Mouse (Mus musculus) layer of hippocampus, adult 9-11 months (tissue): Measurements from ENCODE around the gene Rin3.
A peak's percentile ranks its signal among the peaks of the same experiment; 100 is the strongest.

Experiments used
- DNase-seq: peaks from one replicate; pipeline ENCODE4 v3.0.0; 2022

Gene Rin3

GRCm38 (mm10) chr12:102339085-102339484, 56.2 kb downstream of the Rin3 start:
- peak; percentile 20 for DNase-seq

- no peak for DNase-seq
Measured at GRCm38 (mm10) chr12:102340471-102340870, 57.6 kb downstream of the Rin3 start.

- DNase-seq: no peak
Measured at GRCm38 (mm10) chr12:102342147-102342546, 59.3 kb downstream of the Rin3 start.

- no peak for DNase-seq
Measured at GRCm38 (mm10) chr12:102342602-102343001, 59.8 kb downstream of the Rin3 start.

GRCm38 (mm10) chr12:102345031-102345815, 62.4 kb downstream of the Rin3 start:
- DNase-seq: no peak

GRCm38 (mm10) chr12:102346507-102346906, 63.7 kb downstream of the Rin3 start:
- no peak for DNase-seq

- no peak for DNase-seq
Measured at GRCm38 (mm10) chr12:102348447-102348846, 65.6 kb downstream of the Rin3 start.

GRCm38 (mm10) chr12:102350997-102351396, 68.1 kb downstream of the Rin3 start:
- DNase-seq: no peak

- no peak for DNase-seq
Measured at GRCm38 (mm10) chr12:102354126-102354984, 71.5 kb downstream of the Rin3 start.

GRCm38 (mm10) chr12:102355784-102356183, 72.9 kb downstream of the Rin3 start:
- no peak for DNase-seq

- DNase-seq: no peak
Measured at GRCm38 (mm10) chr12:102356781-102357180, 73.9 kb downstream of the Rin3 start.

- no peak for DNase-seq
Measured at GRCm38 (mm10) chr12:102359390-102359789, 76.5 kb downstream of the Rin3 start.

GRCm38 (mm10) chr12:102361189-102362161, 78.6 kb downstream of the Rin3 start:
- DNase-seq: no peak

GRCm38 (mm10) chr12:102365016-102365415, 82.2 kb downstream of the Rin3 start:
- DNase-seq: peak; percentile 48

GRCm38 (mm10) chr12:102366126-102366816, 83.4 kb downstream of the Rin3 start:
- DNase-seq: no peak

GRCm38 (mm10) chr12:102367075-102367474, 84.2 kb downstream of the Rin3 start:
- DNase-seq: no peak

GRCm38 (mm10) chr12:102368066-102368465, 85.2 kb downstream of the Rin3 start:
- DNase-seq: peak; percentile 51

GRCm38 (mm10) chr12:102368556-102368955, 85.7 kb downstream of the Rin3 start:
- DNase-seq: no peak

GRCm38 (mm10) chr12:102369488-102370235, 86.8 kb downstream of the Rin3 start:
- DNase-seq: no peak

- no peak for DNase-seq
Measured at GRCm38 (mm10) chr12:102370931-102371500, 88.2 kb downstream of the Rin3 start.

- no peak for DNase-seq
Measured at GRCm38 (mm10) chr12:102372322-102372721, 89.5 kb downstream of the Rin3 start.
